Mouse (Mus musculus) monocyte, adult 2 months (primary cell): ENCODE results near the gene Ift172.

Source experiments
- DNase-seq, 2 experiments: peaks; one replicate each; pipeline ENCODE4 v3.0.0; 2022; ENCODE audit warnings: low spot score in 2 of 2, low read depth in 1 of 2

Ift172 gene

GRCm38 (mm10) chr5:31266101-31266500 lies 24.8 kb downstream of the Ift172 start:
- DNase-seq, result no peak

GRCm38 (mm10) chr5:31257616-31258015 lies 33.3 kb downstream of the Ift172 start:
- no peak for DNase-seq

- no peak for DNase-seq
Measured at GRCm38 (mm10) chr5:31255971-31256370, 34.9 kb downstream of the Ift172 start.

GRCm38 (mm10) chr5:31255381-31255780 lies 35.5 kb downstream of the Ift172 start:
- no peak for DNase-seq

GRCm38 (mm10) chr5:31254901-31255300 lies 36.0 kb downstream of the Ift172 start:
- no peak for DNase-seq

GRCm38 (mm10) chr5:31254452-31254851 lies 36.5 kb downstream of the Ift172 start:
- no peak for DNase-seq

GRCm38 (mm10) chr5:31253806-31254205 lies 37.1 kb downstream of the Ift172 start:
- no peak for DNase-seq

- DNase-seq, result no peak
Measured at GRCm38 (mm10) chr5:31252795-31253545, 37.9 kb downstream of the Ift172 start.

GRCm38 (mm10) chr5:31252151-31252550 lies 38.8 kb downstream of the Ift172 start:
- DNase-seq, result no peak

GRCm38 (mm10) chr5:31251541-31252101 lies 39.3 kb downstream of the Ift172 start, which contains the start of gene Krtcap3:
TSS of gene Krtcap3 (plus strand) at chr5:31251691.
- DNase-seq, result no peak

GRCm38 (mm10) chr5:31250716-31251115 lies 40.2 kb downstream of the Ift172 start:
- no peak for DNase-seq

- no peak for DNase-seq
Measured at GRCm38 (mm10) chr5:31242191-31242590, 48.7 kb downstream of the Ift172 start.

GRCm38 (mm10) chr5:31241522-31242034 lies 49.3 kb downstream of the Ift172 start:
- DNase-seq, result no peak

- DNase-seq, result peak; percentile 82 to 90
Measured at GRCm38 (mm10) chr5:31240637-31241521, 50.0 kb downstream of the Ift172 start, which contains the start of the genes Nrbp1 and Gm9970. TSS of gene Nrbp1 (plus strand) at chr5:31240864. TSS of gene Gm9970 (minus strand) at chr5:31241232.

GRCm38 (mm10) chr5:31226641-31227040 lies 64.3 kb downstream of the Ift172 start:
- DNase-seq, result no peak

GRCm38 (mm10) chr5:31222696-31223095 lies 68.2 kb downstream of the Ift172 start:
- DNase-seq, result no peak

- DNase-seq, result no peak
Measured at GRCm38 (mm10) chr5:31221304-31221945, 69.5 kb downstream of the Ift172 start.

GRCm38 (mm10) chr5:31220448-31221303 lies 70.2 kb downstream of the Ift172 start, which contains the start of gene Ppm1g:
TSS of gene Ppm1g (minus strand) at chr5:31220687.
- DNase-seq, result peak; percentile 90 to 99

- peak in 1 of 2 experiments; percentile 35 for DNase-seq
Measured at GRCm38 (mm10) chr5:31219911-31220447, 70.9 kb downstream of the Ift172 start.

- no peak for DNase-seq
Measured at GRCm38 (mm10) chr5:31219474-31219873, 71.4 kb downstream of the Ift172 start.
